Comparison of ENCODE assay signal across 8 mouse cellular contexts in genomic region chr13:62469947-62470346, GRCm38 (mm10). TPM values are rescaled to one million over a fixed set of nuclear protein-coding genes. Genes with fewer than 3 reads are reported as not detected.
A peak's percentile ranks its signal among the peaks of the same experiment; 100 is the strongest.
DNase-seq lines count a peak whose midpoint lies in the region; ATAC-seq and TF ChIP-seq lines count a peak whose summit lies in the region.
"Not testable (repeated sequence)": the region's sequence is repeated elsewhere in the genome, so short reads cannot be mapped to it uniquely, and the experiment has no call there.

No protein-coding gene starts in this region.

- H3K9ac ChIP-seq in lung, embryonic 14.5 days, result not testable (repeated sequence)

- not testable (repeated sequence) for H3K4me1 ChIP-seq in lung, embryonic 14.5 days (ENCODE audit: insufficient read depth)

- not testable (repeated sequence) for H3K27ac ChIP-seq in lung, embryonic 14.5 days (ENCODE audit: low read depth)

- H3K4me2 ChIP-seq in lung, embryonic 14.5 days, result not testable (repeated sequence)

- TF ChIP-seq CTCF in lung, embryonic 14.5 days (IDR thresholded peaks at IDR 0.05; ENCODE audit: low read depth), result peak; percentile 54

- peak; percentile 76 for ATAC-seq in common myeloid progenitor, adult 5-6 weeks (replicated peaks; ENCODE audit: low read depth, poor library complexity, severe bottlenecking)
- ATAC-seq in lung, embryonic 14.5 days (ENCODE audit: insufficient read depth), result not testable (repeated sequence)

- H3K27me3 ChIP-seq in lung, embryonic 14.5 days (ENCODE audit: insufficient read depth, low read length), result not testable (repeated sequence)

- H3K9me3 ChIP-seq in lung, embryonic 14.5 days (ENCODE audit: low read depth, low read length), result not testable (repeated sequence)

- DNase-seq in CD4-positive, CD25-positive, alpha-beta regulatory T cell, adult 2 months (ENCODE audit: low read depth, low spot score), result peak; percentile 85
- DNase-seq in T-cell, adult 2 months (ENCODE audit: low spot score), result peak; percentile 50
- peak; percentile 9 to 23 for DNase-seq in heart, adult 18-20 months
- DNase-seq in kidney, postnatal 14 days, result peak; percentile 5
- peak; percentile 76 for DNase-seq in lung, embryonic 14.5 days
- peak; percentile 50 to 55 for DNase-seq in natural killer cell, adult 2 months (ENCODE audit: low spot score in 2 of 2)
- DNase-seq in thymus, postnatal 25 days, result peak; percentile 35

- H3K36me3 ChIP-seq in lung, embryonic 14.5 days (ENCODE audit: insufficient read depth), result not testable (repeated sequence)

- H3K4me3 ChIP-seq in lung, embryonic 14.5 days (ENCODE audit: low read depth, low read length), result not testable (repeated sequence)

RNA-seq across cellular contexts. Expression of gene Gm49359, which starts 3.3 kb away (rescaled TPM):
- 5.9 and 8.3 TPM in 2 replicates for total RNA-seq in common myeloid progenitor, adult 5-6 weeks (2017)
- total RNA-seq in heart, adult 18-20 months (2021), result 1 to 10 TPM; 5.0 to 5.6 TPM
- 11.3 and 12.4 TPM in 2 replicates for polyA plus RNA-seq in lung, embryonic 14.5 days (2014; fragmentation: Nextera tagmentation; extraction: Ambion mirVana)

Comparison
In these comparisons a context has a peak if more than half of its experiments do, and no peak if none do; other contexts are left out.
1. DNase-seq: peak in every context shown above with its lines; median percentile 85 in CD4-positive, CD25-positive, alpha-beta regulatory T cell, adult 2 months; 76 in lung, embryonic 14.5 days; 52 in natural killer cell, adult 2 months; 50 in T-cell, adult 2 months; 35 in thymus, postnatal 25 days; 16 in heart, adult 18-20 months; 5 in kidney, postnatal 14 days.